Mouse (Mus musculus) limb, embryonic 12.5 days (tissue): ENCODE results near the gene Gm20920. TPM values are rescaled to one million over a fixed set of nuclear protein-coding genes. Genes with fewer than 3 reads are reported as not detected.
"Not testable (repeated sequence)": the region's sequence is repeated elsewhere in the genome, so short reads cannot be mapped to it uniquely, and the experiment has no call there.

Source experiments
- ATAC-seq: fragments of 200-750 bp; cut with Nextera tagmentation; 2 replicates; pipeline ENCODE4 v1.8.0; 2017; ENCODE audit warnings: low read depth, moderate TSS enrichment; ENCODE audit not compliant: insufficient number of reproducible peaks, insufficient read depth, low FRiP score, low TSS enrichment
- H3K27ac ChIP-seq: fragments of 300-500 bp; sonication (generic); 2 replicates; pipeline ENCODE4 v1.5.1; 2016; ENCODE audit warnings: mild to moderate bottlenecking, moderate library complexity
- H3K27me3 ChIP-seq: fragments of 300-500 bp; sonication (generic); 2 replicates; pipeline ENCODE4 v1.6.1; 2016; ENCODE audit warnings: mild to moderate bottlenecking, moderate library complexity
- H3K36me3 ChIP-seq: fragments of 300-500 bp; sonication (generic); 2 replicates; pipeline ENCODE4 v1.6.1; 2016; ENCODE audit warnings: mild to moderate bottlenecking, moderate library complexity
- H3K4me1 ChIP-seq: fragments of 300-500 bp; sonication (generic); replicated peaks from 2 replicates; pipeline ENCODE4 v1.6.1; 2016
- H3K4me2 ChIP-seq: fragments of 300-500 bp; sonication (generic); 2 replicates; pipeline ENCODE4 v1.6.1; 2016; ENCODE audit warnings: mild to moderate bottlenecking, moderate library complexity
- H3K4me3 ChIP-seq: fragments of 300-500 bp; sonication (generic); replicated peaks from 2 replicates; pipeline ENCODE4 v1.5.1; 2016; ENCODE audit warnings: mild to moderate bottlenecking
- H3K9ac ChIP-seq: fragments of 300-500 bp; sonication (generic); replicated peaks from 2 replicates; pipeline ENCODE4 v1.6.1; 2016; ENCODE audit warnings: mild to moderate bottlenecking, moderate library complexity
- H3K9me3 ChIP-seq: fragments of 300-500 bp; sonication (generic); 2 replicates; pipeline ENCODE4 v1.6.1; 2016; ENCODE audit warnings: mild to moderate bottlenecking, moderate library complexity
- WGBS: fragments of 180-500 bp; shearing (Covaris S2); methylation state at CpG from one replicate; pipeline ENCODE4 v1.1.7; 2016; 5-methylcytosine and 5-hydroxymethylcytosine counted together
- polyA plus RNA-seq: library from polyadenylated mRNA; unstranded; fragments of >200 nt; fragmentation: Nextera tagmentation; extraction: Ambion mirVana; gene quantifications from 2 replicates; pipeline ENCODE4 v1.2.1, GENCODE M21; 2016

Gm20920 gene
- polyA plus RNA-seq = not detected in 2 replicates

GRCm38 (mm10) chrY:51851820-51852219 is at the start of gene Gm20920:
Gm20920 (plus strand) TSS chrY:51852120.
- H3K27me3 ChIP-seq, H3K36me3 ChIP-seq, ATAC-seq, H3K4me2 ChIP-seq, H3K9ac ChIP-seq, H3K27ac ChIP-seq, H3K4me3 ChIP-seq, H3K4me1 ChIP-seq, H3K9me3 ChIP-seq: not testable (repeated sequence)
- no CpG with 5 or more reads among the region's 6 CpGs for whole genome bisulfite sequencing
